Mouse (Mus musculus) lung, adult 2 months (tissue): ENCODE results near the gene Fat4.

Experiments
- CTCF ChIP-seq: fragments of 200-500 bp; IDR thresholded peaks from 2 replicates; pipeline ENCODE4 v1.5.1; 2011; ENCODE audit warnings: mild to moderate bottlenecking, low read length, control low read depth; ENCODE audit not compliant: insufficient read depth
- POLR2A ChIP-seq: fragments of 200-500 bp; IDR thresholded peaks from 2 replicates; pipeline ENCODE4 v1.6.1; 2011; ENCODE audit warnings: low read depth, mild to moderate bottlenecking, control low read depth, low read length, borderline replicate concordance; ENCODE audit errors: extremely low read depth

- TF ChIP-seq CTCF (no peak), POLR2A (no peak)
These were observed 10.9 kb upstream of the Fat4 start for GRCm38 (mm10) chr3:38875872-38876271.
